Mouse (Mus musculus) layer of hippocampus, postnatal 36 days (tissue): ENCODE results near the gene Olfr520. TPM values are rescaled to one million over a fixed set of nuclear protein-coding genes. Genes with fewer than 3 reads are reported as not detected.
"Not testable (repeated sequence)": the region's sequence is repeated elsewhere in the genome, so short reads cannot be mapped to it uniquely, and the experiment has no call there.

Experiments used
- DNase-seq, 2 experiments: peaks; one replicate each; pipeline ENCODE4 v3.0.0; 2022
- total RNA-seq, 2 experiments: library from RNA; stranded (reverse); gene quantifications; 2 replicates each; pipeline ENCODE4 v1.2.3; 2021

The Olfr520 gene
- under 1 TPM in 1 of 2 experiments, not detected in 1; 0.62 TPM for total RNA-seq

GRCm38 (mm10) chr7:99729973-99730372 lies at the start of gene Olfr520:
Gene Olfr520, plus strand, starts transcription at chr7:99730273.
- DNase-seq, result no peak

- DNase-seq, result no peak
These were observed 49.3 kb upstream of the Olfr520 start for GRCm38 (mm10) chr7:99680771-99681170.

DNA sequence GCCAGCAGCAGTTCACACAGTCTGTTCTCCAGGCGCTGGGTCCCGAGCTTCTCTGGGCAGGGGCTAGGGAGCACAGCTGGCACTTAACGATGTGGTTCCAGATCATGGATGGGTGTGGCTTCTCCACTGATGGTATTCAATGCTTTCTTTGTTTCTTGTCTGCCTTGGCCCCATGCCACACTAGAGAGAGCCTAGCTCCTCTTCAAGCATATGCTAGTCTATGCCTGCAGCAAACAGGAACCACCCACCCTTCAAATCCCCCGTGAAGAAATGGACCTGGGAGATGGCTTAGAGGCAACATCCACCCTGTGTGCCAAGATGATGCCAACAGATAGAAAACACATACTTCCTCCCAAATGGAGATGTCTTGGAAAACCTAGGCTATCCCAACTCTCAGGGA lies 46.0 kb upstream of the Olfr520 start:
- no peak for DNase-seq

GRCm38 (mm10) chr7:99690819-99691218 lies 39.3 kb upstream of the Olfr520 start:
- DNase-seq, result no peak

GRCm38 (mm10) chr7:99692396-99692795 lies 37.7 kb upstream of the Olfr520 start:
- no peak for DNase-seq

DNA sequence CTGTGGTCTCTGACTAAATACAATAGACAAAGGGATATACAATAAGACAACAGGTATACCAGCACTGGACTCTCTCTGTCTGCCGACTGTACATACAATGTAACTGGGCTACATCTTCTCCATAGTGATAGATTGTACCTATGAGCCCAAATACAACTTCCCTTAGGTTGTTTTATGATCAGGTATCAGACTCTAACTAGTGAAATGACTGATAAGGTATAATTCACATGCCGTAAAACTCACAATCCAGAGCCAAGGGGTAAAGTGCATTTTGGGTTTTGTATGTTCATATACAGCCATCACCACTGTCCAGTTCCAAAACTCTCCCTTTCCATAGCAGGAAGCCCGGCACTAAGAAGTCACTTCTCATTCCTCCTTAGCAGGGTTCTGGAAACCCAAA lies 36.7 kb upstream of the Olfr520 start:
- DNase-seq, result no peak

DNA sequence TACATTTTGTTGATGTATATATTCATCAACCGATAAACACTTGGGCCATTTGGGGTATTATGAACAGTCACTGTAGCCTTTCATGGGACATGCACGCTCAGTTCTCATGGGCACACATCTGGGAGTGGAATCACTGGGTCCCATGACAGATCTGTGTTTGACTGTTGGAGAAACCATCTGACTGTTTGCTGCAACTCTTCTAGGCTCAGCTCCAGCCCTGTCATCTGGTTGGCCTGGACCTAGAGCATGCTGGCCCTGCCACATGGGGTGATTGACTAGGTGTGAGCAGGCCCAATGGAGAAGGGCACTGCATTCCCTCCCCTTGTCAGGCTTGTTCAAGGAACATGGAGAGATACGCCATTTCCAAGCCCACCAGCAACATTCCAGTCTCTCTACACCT lies 36.1 kb upstream of the Olfr520 start:
- DNase-seq, result no peak

DNA sequence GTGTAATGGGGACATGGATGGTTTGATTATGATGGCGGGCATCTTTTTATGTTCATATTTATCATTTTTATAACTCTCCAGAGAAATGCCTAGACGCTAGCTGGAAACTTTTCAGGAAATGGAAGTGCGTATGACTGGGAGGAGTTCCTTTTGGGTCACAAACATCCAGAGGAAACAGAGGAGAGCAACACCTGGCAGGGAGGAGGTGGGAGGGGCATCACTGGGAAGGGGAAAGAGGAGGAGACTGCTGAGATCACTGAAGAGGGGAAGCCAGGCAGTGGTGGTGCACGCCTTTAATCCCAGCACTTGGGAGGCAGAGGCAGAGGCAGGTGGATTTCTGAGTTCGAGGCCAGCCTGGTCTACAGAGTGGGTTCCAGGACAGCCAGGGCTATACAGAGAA lies 35.6 kb upstream of the Olfr520 start:
- not testable (repeated sequence) for DNase-seq

DNA sequence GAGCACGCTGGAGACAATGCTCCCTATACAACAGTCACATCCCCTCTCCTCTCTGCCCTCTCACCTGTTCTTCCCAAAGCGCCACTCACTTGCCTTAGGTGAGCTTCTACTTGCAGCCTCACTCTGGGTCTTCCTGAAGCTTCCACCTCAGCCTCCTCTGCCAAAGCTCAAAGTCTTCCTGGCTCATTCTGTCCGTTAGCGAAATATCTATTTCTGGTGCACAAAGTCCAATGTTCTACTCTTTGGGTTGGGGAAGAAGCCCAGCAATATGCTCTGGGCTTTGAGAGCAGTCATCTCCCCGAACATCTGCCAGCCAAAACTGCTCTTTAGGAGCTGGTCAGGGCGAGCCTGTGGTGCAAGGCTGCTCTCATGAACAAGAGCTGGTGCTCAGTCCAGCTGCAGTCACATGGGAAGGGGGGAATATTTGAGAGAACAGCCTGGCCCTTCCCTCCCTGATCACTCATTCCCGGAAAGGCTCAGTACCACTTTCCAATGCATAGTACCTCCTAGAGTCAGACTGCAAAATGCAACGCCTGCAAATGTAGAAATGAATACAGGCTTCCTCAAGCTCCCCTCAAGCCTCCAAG lies 34.5 kb upstream of the Olfr520 start:
- no peak for DNase-seq

DNA sequence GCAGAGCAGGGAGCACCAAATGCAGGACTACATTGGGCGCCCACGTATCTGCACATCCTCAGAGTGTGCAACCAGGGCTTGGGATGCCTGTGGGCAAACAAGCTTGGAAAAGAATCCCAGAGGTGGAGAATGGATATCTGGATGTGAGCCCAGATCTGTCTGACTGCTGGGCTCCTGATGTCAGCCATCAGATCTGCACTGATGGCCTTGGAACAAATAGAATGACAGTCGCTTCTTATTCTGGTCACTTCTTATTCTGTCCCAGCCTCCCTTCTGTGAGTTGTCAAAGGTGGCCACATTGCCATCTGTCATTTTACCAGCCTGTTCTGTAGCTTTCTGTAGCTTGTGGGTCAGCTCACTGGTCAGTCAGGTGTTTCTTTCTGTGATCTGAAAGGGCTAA lies 31.5 kb upstream of the Olfr520 start:
- no peak for DNase-seq

DNA sequence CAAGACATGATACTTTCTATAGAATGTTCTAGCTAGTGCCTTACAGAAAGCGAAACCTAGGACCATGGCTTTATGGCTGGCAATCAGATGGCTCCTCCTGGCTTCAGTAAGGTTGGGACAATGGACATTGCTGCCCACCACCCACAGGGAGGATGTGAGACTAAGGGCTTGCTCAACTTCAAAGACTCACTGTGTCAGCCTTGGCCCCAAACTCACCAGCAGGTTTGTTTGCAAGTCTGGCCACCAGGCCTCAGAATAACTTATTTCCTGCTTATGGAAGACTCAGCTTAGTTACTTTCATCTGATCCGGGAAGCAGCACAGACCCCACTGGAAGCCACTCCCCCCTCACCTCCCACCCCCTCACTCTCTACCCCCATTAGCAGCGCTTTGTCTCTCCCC lies 31.0 kb upstream of the Olfr520 start:
- DNase-seq, result no peak

DNA sequence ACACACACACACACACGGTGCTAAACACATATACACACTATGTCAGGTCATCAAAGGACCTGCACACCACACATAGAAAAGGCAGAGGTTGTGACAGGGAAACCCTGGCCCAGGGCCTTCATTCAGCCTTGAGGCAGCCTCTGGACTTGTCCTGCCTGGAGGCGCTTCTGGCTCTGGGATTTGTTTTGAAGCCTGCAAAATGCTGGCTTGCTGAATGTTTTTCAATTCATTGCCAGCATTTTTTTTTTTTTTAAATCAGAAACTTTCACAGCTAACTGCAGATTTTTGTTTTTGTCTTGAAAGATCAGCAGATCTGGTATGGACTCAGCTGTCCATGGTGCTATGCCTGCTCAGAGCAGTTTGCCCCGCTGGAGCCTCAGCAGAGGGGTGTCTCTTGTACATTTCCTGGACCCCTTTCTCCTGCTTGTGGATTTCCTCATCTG lies 30.3 kb upstream of the Olfr520 start:
- no peak for DNase-seq

DNA sequence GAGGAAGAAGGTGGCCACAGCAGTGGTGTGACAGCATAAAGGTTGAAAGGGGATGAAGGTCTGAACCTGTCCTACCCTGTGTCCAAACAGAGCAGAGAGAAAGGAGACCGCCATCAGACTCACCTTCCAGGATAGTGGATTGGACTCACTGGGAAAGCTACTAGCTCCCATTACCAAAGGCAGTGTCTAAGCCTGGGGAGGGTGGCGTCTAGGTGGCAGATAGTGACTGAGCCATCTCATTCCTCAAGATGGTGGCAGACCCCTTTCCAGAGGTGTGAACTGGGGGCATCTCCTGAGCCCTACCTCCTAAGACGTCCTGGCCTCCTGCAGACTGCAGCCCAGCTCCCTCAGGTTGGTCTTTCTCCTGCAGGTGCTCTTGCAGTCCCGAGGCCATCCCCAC lies 29.4 kb upstream of the Olfr520 start:
- no peak for DNase-seq

DNA sequence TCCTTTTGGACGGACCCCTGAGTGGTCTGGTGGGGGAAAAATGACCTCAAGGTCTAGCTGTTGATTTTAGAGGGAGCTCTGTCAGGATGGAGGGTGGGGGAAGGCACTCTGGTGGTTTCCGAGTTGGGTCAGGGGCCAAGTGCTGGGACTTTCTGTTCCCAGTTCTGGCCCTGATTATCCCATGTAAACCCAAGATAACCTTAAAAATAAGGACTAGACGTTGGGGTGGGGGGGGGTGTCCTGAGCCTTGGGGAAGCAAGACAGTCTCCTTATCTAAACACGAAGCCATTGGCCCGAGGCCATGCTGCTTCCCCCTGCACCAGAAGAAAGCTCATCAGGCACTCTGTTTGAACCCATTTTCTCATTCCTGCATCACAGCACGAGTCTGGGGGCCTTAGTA lies 27.9 kb upstream of the Olfr520 start:
- no peak for DNase-seq

GRCm38 (mm10) chr7:99704736-99705519 lies 25.1 kb upstream of the Olfr520 start:
- DNase-seq, result no peak

DNA sequence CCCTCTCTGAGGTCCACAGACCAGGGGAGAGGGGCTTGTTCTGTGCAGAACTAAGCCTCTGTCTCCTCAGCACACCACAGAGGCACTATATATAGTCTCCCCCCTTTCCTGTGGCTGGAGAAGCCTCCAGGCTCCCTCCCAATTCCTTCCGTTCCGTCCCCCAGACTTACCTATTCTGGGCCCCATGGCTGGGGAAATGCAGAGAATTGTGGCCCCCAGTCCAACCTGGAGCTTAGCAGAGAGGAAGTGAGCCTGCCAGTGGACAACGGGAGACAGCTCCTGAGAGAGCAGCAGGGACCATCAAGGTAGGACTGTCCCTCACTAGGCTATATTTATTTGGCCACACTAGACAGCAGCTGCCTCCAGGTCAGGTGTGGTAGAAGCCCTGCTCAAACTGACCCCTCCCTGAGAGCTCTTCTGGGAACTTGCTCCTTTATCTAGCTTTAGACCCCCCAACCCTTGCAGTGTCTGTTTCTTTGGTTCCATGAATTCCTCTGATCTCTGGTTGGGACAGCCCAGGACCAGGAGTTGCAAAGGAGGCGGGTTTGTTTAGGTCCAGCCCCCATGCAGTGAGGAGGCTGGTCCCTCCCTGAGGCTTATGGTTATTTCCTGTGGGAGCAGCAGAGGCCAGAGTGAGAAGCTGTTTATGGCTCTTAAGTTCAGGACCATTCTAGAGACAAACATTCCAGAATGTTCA lies 23.6 kb upstream of the Olfr520 start:
- DNase-seq, result no peak

- no peak for DNase-seq
These were observed 23.0 kb upstream of the Olfr520 start for GRCm38 (mm10) chr7:99707038-99707595.

DNA sequence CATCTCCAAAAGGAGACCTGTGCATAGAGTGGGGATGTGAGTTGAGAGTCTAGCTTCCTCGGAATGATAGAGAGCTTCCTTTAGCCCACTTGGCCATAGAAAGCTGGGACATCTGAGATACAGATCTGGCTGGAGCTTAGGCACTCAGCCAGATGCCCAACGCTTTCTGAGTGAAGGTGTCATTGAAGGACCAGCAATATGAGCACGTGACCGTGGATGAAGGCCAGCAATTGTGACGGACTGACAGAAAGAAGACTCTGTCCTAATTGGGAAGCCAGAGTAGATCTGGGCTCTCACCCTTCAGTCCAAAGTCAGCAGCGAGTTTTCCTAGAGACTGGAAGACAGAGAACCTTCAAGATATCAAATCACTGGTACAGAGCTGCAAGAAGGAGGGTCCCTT lies 22.4 kb upstream of the Olfr520 start:
- DNase-seq, result no peak

DNA sequence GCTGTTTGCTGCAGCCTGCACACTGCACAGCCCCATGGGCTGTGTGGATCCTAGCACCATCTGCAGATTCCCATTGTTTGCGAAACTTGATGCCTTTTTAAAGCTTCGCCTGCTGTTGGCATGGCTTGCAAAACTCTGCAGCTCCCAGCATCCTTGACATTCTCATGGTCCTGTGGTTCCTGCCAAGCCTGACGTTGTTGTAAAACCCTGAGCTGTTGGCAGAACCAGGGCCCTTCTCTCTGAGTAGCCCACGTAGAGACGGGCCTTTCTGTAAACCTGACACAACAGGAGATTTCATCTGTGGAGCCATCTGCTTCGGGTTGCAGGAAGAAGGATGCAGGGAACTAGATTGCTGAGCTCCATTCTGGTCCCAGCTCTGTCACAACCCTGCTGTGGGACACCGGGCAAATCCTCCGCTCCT lies 21.8 kb upstream of the Olfr520 start:
- DNase-seq, result peak; percentile 67 to 76

GRCm38 (mm10) chr7:99708750-99709149 lies 21.3 kb upstream of the Olfr520 start:
- DNase-seq, result no peak

GRCm38 (mm10) chr7:99709992-99710391 lies 20.1 kb upstream of the Olfr520 start:
- DNase-seq, result no peak

DNA sequence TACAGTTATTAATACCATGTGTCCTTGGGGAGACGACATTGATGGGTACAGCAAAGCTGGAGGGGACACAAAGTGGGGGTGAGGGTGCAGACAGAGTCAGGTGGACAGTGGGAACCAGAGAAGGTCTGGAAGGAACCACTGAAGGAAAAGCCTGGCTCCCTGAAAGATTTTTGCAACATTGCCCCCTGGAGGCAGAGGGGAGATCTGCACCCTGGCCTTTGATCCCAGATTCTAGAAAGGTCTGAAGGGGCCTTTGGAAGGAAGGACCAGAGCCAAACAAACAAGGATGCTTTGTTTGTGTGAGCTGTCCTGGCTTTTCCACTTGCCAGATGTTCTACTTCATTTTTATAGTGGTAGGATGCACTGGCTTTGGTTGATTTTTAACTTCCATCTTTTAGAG lies 19.6 kb upstream of the Olfr520 start:
- peak in 1 of 2 experiments; percentile 50 for DNase-seq

- no peak for DNase-seq
These were observed 18.9 kb upstream of the Olfr520 start, which contains the start of gene Slco2b1 for GRCm38 (mm10) chr7:99711166-99711565. Gene Slco2b1, minus strand, starts transcription at chr7:99711340.
